Mouse (Mus musculus): ENCODE measurements around the gene Prss38.

DNA sequence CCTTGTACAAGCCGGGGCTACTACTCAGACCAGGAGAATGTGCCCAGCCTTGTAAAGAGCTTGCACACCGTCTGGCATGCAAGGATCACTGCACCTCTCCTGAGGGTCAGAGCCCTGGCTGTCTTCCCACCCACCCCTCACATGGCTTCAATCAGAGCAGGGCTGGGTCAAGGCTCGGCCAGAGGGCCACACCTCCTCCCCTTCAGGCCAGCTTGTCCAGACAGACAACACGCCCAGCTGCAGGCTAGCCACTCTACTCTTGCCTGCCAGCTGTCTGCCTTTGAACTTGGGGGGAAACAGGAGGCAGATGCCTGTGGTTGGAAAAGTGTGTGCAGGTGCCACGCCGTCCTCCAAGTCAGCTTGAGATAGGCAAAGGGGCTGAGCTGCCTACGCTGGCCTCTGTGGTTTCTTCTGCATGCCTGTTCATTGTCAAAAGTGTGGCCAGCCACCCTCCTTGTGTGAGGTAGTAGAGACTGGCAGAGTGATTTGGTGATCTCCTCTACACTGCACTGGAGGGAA lies 9.0 kb upstream of the Prss38 start:
- TF ChIP-seq CTCF (IDR thresholded peaks at IDR 0.05; ENCODE audit: borderline replicate concordance, control insufficient read depth, extremely low read depth, insufficient read depth, low read length, poor library complexity) (0 out of 2 replicates have a peak, but pooled peaks have one; percentile 31), POLR2A (IDR thresholded peaks at IDR 0.05; ENCODE audit: control insufficient read depth, extremely low read depth, insufficient read depth, low read length, poor library complexity) (no peak)
